Mouse (Mus musculus) retina, embryonic 14.5 days (tissue): ENCODE results near the gene Mrpl3.
"Not testable (repeated sequence)": the region's sequence is repeated elsewhere in the genome, so short reads cannot be mapped to it uniquely, and the experiment has no call there.

Experiments used
- DNase-seq: peaks from one replicate; pipeline ENCODE4 v3.0.0-alpha.2; 2015; ENCODE audit warnings: low spot score

The Mrpl3 gene

DNA sequence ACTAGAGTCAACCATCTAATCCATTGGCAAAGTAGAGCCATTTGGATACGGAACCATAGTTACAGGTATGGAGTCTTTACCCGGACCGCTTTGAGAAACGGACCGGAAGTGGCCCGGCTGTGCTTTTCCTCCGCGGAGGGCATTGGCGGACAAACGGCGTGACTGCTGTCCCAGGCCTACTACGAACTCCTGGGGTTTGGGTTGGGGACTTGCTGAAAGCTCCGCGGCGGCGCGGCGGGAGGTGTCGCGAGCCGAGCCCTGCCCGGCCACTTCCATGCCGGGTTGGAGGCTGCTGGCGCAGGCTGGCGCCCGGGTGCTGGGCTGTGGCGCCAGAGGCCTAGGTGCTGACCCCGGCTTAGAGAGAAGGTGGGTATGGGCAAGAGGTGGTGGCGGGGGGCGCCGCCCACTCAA, at the start of gene Mrpl3:
Gene Mrpl3 (plus strand): TSS at position 93 of the 411 bp plus-strand sequence.
- DNase-seq, result peak; percentile 94

DNA sequence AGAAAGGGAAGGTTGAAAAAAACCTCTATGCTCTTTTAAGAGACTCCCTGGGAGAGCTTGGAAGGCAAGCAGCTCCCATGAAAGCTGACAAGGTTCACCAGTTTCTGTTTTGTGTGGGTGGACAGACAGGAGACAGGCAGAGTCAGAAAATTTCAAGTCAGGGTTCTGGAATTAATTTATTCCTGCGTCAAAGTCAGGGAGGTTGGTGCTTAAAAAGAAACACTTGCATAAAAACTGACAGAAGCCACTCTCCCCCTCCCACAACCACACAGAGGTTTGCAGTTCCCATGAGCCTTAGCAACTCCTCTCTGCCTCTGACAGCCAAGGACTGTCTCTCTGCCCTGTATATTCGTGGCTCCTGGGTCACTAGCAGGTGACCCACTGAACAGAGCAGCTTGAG, 42.3 kb upstream of the Mrpl3 start:
- no peak for DNase-seq

DNA sequence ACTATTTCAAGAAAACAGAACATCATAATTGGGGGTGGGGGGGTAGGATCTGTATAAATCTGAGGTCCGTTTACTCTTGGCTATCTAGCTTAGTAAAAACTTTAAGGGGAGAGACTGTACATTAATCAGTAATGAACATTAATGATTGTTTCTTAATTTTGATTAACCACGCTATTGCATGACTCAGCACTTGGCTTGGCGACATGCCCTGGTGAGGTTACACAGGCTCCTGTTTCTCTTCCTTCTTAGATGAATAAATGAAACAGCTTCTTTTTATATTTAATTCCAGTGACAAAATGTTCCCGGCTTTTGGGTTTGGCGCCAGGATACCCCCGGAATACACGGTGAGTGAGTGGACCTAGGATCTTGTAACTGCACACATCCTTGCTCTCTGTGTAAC, 34.9 kb upstream of the Mrpl3 start:
- no peak for DNase-seq

DNA sequence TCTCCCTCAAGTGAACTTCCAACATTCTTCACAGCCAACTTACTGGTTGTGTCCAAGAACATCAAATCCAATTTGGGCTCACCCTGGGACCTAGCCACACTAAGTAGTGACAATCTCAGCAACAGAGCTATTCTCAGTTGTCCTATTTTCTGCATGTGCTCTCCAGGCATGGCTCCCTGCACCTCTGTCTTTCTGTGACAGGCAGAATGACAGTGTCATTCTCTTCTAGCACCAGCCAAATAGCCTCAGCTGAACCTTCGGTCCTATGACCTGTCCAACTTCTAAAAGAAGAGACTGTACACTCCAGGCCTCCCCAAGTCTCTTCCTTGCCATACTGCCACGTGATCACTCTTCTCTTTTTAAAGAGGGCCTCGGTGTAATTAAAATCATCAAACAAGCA, 24.7 kb upstream of the Mrpl3 start:
- no peak for DNase-seq

DNA sequence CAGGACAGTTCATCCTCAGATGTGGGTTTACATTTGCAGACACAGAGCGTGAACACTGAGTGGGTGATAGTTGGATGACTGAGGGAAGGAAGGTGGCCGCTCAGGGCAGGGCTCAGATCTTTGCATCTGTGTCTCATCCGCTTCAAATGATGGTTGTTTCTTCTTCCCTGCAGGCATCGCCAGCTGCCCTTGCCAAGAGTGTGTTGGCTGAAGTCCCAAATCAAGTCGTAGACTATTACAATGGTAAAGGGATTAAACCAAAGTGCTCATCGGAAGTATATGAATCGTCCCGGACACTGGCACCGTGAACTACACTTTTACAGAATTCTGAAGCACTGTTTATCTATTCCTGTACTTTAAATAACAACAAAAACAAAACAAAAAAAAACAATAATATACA, 20.5 kb upstream of the Mrpl3 start:
- DNase-seq, result no peak

DNA sequence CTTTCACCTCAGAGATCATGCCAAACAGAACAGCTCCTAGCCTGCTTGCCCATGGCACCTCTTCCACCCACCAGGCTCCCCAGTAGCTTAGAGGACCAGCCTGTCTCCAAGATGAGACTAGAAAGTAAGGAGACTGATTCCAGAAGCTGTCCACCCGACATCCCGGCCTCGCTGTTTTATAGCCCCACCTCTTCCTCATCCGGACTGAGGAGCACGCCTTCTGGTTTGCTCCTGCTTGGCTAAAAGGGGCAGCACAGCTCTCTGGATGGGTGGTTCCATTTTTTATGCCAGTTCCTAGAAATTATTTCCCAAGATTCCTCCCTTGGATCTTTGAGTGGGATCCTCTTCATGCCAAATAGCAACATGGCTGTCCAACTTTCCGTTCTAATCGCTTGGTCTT, 19.4 kb upstream of the Mrpl3 start:
- no peak for DNase-seq

DNA sequence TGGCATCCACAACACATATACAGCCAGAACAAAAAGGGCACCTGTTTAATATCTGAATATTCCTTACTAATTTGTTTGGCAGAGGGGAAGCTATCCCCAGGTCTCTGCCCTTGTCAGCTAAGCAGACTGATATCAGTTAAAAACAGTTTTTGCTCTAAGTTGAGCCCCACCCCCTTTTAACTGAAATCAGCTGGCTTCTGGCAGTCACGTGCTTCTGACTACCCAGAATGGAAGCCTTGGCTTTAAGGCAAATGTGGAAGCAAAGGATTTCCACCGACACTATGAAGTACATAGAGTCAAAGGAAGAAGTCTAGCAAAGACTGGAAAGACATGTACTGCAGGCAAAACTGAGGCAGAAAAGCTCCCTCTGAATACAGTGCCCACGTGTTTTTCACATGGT, 15.2 kb upstream of the Mrpl3 start:
- no peak for DNase-seq

DNA sequence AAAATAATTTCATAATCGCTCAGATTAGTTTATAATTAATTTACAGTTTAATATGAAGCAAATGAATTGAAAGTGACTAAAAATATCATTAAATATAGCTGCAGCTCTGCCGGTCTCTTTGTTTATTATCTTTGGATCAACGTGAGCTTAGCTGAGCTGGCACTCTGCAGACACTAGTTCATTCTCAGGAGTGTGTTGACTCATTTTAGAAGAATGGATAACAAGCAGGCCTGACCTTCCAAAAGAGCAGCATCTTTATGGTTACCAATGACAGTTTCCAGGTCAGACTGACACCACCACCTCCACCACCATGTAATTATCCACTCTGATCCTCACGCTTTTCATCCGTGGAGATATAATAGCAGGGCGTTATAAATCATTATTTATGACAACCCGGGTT, 7.0 kb upstream of the Mrpl3 start:
- no peak for DNase-seq

DNA sequence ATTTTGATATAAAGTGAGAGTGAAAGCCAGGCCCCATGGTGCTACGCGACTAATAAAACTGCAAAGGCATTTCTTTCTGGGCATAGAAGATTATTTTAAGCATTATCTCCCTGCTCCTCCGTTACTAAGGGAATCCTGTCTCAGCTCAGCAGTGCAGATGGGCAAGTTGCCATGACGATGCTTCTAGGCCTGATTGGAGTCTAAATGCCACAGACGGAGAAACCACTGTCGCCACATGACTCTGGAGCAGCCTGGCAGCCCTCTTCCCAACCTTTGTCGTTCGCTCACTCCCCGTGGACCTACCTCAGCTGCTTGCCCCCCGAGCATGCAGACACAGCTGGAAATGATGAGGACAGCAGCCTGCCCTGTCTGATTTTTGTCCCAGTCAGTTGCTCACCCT, 4.7 kb upstream of the Mrpl3 start:
- peak; percentile 8 for DNase-seq

DNA sequence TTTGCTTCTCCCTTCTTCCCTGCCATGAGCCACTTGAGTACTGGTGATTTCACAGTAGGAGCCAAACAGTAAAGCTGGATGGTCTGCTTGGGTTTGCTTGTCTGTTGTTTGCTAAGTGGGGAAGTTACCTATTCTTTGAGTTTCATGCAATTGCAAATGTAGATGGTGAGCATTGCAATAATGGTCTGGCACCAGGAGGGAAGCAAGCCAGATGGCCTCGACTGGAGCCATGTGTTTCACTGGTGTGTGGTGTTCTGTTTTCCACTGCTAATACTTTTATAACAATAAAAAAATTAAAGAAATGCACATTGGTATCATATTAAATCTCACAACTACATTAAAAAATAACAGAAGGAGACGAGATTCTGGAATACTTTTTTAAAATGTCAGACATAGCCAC, 3.4 kb upstream of the Mrpl3 start:
- no peak for DNase-seq

DNA sequence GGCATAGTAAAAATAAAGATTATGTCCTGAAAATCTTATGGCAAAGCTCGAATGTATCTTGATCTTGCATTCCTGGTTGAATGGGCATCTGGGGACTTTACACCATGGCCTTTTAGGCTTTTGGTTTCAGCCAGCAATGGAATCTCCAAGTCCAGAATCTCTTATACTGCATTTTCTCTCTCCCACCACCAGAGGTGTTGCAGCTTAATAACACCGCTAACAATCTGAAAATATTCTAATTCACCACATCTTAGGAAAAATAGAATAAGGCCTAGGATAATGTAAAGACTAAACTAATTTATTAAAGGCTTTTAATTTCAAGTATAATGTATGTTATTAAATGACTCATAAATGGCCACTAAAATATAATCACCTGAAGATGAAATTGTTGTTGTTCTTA, 2.8 kb upstream of the Mrpl3 start:
- DNase-seq, result no peak

DNA sequence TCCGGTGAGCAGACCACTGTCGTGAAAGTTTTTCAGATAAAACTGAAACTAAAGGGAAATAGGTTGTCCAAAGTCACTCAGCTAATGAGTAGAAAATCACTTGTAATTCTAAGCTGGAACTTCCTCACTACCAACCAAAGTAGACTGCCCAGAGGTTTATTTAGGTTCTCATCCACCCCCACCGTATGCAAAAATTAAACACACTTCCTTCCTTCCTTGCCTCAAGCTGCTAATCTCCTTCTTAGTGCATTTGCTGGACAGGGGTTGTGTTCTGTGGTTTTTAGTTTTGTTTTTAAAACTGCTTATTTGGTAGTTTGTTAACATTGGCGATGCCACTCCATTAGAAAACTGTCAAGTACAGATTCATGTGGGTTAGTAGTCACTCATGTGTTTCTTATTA, 773 bp downstream of the Mrpl3 start:
- peak; percentile 2 for DNase-seq

DNA sequence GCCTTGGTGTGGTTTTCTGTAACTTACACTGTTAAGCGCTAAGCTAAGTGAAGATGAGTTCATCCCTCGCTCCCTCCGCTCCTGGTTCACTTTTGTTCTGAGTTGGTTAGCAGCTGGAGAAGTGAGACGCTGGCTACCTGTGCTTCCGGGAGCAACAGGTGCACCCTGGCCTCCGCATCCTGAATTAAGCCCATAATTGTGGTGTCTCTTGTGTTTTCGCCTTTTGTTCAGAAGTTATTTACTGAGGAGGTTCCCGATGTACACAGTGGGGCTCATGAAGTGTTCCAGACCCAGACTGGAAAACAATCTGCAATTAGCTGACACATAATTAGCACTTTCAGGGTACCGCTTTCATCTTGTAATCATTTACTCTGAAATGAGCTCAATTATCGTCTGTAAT, 16.1 kb downstream of the Mrpl3 start:
- no peak for DNase-seq

DNA sequence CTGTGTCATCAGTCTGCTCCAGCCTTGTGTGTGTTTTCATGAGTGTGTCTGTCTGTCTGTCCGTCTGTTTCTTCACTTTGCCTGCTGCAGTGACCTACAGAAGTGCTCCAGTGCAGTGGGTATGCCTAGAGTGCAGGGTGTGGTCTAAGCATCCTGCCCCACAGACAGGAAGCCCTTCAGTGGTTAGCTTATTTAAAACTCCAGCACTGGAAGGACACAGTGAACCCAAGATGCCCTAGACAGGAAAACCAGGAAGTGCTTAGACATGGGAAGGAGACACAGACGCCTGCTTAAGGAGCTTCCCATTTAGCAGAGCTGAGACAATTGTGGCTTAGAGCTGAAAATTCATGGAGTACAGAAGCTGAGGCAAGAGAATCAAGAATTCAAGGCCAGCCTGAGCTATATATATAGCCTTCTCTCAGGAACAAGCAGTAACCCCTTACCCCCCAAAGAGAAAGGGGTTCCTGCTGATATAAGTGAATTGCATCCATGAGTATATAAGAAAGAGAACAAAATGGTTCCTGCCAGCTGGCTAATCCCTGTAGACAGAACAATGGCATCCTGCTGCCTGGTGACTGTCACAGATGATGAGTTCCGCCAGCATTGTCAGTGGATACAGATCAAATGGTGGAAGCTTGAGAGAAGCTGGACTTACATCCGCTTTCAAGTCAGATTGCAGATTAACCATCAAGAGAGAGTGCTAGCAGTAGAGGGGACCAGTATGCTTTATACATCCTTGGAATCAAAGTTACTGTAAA, 20.1 kb downstream of the Mrpl3 start:
- DNase-seq, result no peak

DNA sequence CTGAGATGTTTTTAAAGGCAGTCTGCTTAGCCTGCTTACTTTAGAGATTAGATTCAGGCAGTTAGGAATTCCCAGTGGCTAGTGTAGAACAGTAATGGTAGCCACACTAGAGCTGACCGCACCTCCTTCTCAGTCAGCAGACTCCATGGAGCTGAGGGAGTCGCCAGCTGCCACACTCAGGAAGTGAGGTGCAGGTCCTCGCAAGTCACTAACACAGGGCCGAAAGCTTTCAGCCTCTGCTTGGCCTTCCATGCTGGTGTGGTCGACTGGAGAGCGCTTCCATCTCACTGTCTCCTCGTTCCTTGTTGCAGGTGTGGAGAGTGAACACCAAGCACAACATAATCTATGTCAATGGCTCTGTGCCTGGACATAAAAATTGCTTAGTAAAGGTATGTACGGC, 21.8 kb downstream of the Mrpl3 start:
- no peak for DNase-seq

DNA sequence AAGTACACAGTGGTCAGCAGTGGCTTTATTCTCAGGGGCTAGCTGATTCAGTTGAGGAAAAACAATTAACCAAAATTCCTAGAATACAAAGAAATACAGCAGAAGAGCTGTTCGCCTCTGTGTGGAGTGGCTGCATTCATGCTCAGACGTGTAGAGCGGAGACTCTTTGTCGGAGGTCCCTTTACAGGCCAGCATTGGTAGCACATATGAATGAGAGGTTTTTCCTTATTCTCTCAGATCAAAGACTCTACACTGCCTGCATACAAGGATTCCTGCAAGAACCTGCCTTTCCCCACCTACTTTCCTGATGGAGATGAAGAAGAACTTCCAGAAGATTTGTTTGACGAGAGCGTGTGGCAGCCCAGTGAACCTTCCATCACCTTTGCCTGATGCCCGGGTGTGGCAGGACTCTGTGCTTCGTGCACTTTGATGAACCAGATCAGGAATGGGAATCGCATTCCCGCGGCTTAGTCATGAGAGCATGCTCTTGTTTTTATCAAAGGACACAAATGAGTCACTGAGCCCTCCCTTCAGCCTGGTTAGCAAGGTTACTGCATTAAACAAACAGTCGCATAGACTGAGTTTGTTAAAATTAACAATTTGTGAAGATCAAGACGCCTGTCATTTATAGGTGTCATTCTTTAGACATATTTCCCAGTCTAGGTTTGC, 23.9 kb downstream of the Mrpl3 start:
- DNase-seq, result no peak

DNA sequence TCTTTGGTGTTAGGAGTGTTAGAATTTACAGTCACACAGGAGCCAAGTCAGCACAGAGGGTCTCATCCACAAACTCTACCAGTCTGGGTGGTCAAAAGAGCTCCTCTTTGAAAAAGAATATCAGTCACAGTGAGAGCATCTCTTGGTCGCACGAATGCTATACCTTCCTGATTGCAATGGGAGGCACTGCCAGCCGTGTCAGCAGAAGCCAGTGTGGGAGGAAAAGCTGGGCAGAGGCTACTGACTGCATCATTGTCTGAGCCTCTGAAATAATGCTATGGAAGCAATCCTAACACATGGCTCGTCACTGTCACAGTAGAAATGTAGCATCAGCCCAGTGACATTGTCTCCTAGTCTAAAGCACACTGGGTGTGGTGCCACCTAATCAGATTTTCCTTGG, 25.4 kb downstream of the Mrpl3 start:
- no peak for DNase-seq

DNA sequence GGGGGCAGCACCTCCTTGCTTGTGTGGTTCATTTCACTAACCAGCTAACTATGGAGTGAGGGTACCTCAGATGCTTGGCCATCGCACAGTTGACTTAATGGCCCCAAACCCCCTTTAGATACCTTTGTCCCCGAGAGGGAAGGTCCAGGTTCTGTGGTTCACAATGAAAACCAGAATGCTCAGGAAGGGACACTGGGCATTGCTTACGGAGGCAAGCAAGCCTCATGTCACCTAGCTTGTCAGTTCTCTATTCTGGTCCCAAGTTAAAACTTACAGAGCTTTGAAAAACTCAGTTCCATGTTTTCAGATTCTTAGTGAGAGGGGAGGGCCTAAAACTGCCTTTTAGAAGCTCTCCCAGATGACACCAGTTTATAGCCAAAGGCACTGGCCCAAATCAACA, 27.2 kb downstream of the Mrpl3 start:
- DNase-seq, result no peak

DNA sequence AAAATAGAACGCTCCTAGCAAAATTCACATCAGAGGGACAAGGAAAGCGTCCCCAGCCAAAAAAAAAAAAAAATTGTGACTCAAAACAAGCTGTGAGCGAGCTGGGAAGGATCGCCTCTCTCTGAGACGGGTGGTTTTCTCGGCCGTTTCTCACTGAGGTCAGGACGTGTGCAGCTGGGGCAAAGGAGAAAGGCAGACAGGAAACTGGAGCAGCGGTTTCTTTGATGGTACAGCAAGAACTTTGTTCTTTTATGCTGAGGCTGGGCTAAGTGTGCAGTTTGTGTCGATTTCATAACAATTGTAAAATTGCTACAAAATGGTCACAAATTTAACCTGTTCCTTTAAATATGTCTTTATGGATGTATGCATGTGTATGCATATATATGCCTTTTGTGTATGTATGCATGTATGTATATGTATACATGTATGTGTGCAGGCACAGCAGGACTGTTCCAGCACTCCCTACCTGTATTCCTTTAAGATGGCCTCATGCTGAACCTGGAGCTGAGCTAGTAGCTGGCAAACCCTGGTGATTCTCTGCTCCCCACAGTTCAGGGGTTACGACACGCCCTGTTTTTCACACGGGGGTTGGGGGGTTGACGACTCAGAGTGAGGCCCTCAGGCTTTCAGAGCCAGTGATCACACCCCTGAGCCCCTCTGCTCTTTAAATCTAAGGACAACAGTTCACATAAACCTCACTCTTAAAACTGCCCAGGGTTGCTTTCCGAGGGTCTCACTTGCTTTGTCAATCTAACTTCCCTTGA, 48.0 kb downstream of the Mrpl3 start:
- no peak for DNase-seq

DNA sequence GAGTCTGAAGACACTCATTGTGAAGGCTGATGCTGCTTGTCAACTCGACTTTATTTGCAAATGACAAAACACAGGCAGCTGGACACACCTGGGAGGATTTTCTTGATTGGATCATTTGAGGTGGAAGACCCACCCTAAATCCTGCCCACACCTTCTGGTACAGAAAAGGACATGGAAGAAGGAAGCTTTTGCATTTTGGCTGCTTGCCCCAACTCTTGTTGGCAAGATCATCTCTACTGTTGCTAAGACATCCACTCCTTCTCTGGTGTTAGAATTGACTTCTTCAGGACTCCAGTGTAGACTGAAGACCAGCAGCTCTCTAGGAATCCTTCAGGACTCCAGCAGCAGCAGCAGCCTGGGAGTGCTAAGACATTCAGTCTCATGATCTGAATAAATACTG, 48.9 kb downstream of the Mrpl3 start:
- no peak for DNase-seq

DNA sequence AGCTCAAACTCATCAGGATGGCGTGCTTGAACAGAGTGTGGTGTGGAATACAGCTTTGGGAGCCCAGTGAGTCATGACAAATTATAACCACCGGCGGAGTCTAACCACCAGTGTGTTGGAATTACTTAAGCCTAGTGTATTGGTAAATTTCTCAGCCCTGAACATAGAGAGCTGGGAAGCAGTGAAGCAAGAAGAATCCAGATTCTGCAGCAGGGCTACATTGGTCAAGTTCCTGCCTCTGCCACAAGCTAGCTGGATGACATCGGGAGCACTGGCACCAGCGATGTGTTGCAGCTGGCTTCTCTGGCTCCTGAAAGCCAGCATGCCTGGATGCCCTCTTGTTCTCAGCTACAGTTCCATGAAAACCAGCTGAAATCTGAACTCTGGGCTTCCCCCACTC, 50.9 kb downstream of the Mrpl3 start:
- no peak for DNase-seq

DNA sequence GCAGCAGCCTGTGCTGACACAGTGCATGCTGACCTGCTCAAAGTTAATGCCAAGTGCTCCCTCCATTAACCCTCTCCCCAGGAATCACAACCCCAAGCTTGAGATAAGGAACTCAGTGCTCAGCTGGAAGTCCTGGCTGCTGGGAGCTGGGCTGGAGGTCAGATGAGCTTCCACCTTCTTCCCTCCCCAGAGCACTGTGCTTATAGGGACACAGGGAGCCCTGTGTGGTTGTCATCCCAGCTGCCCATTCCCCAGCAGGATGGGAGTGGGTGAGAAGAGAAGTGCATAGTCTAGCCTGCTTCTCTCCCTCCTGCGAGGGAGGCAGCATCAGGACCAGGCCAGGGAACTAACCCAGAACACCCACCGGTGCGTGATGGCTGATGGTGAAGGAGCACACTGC, 72.2 kb downstream of the Mrpl3 start:
- DNase-seq, result not testable (repeated sequence)
